8 mouse cellular contexts compared by ENCODE assay signal in genomic region chr9:100581543-100582492, GRCm38 (mm10). TPM values are rescaled to one million over a fixed set of nuclear protein-coding genes. Genes with fewer than 3 reads are reported as not detected.
A peak's percentile ranks its signal among the peaks of the same experiment; 100 is the strongest.
DNase-seq lines count a peak whose midpoint lies in the region; ATAC-seq and TF ChIP-seq lines count a peak whose summit lies in the region.

No protein-coding gene starts in this region.

- WGBS in liver, embryonic 11.5 days: 66% methylated on average over 13 of the region's 13 CpGs
- WGBS in embryonic facial prominence, embryonic 14.5 days: 31% methylated on average over 13 of the region's 13 CpGs
- WGBS in hindbrain, embryonic 13.5 days: 27% methylated on average over 13 of the region's 13 CpGs
- WGBS in limb, embryonic 15.5 days: 35% methylated on average over 13 of the region's 13 CpGs
- WGBS in stomach, postnatal 0 days: 46% methylated on average over 13 of the region's 13 CpGs

- H3K27ac ChIP-seq in liver, embryonic 11.5 days (ENCODE audit: low read depth, low read length): no peak overlapping the region
- 0 out of 2 replicates have a peak overlapping the region, but pooled peaks have one; percentile 23 for H3K27ac ChIP-seq in embryonic facial prominence, embryonic 14.5 days (replicated peaks; ENCODE audit: low read depth, low read length)
- peak overlapping the region; percentile 72 for H3K27ac ChIP-seq in hindbrain, embryonic 13.5 days
- 0 out of 2 replicates have a peak overlapping the region, but pooled peaks have one; percentile 1 for H3K27ac ChIP-seq in limb, embryonic 15.5 days
- no peak overlapping the region for H3K27ac ChIP-seq in stomach, postnatal 0 days (replicated peaks)

- no peak overlapping the region for H3K9ac ChIP-seq in liver, embryonic 11.5 days (ENCODE audit: low read depth, low read length)
- H3K9ac ChIP-seq in embryonic facial prominence, embryonic 14.5 days (ENCODE audit: low read depth, low read length): no peak overlapping the region
- no peak overlapping the region for H3K9ac ChIP-seq in hindbrain, embryonic 13.5 days
- no peak overlapping the region for H3K9ac ChIP-seq in limb, embryonic 15.5 days
- H3K9ac ChIP-seq in stomach, postnatal 0 days (ENCODE audit: low read length): no peak overlapping the region

- peak; percentile 17 for DNase-seq in liver
- no peak for DNase-seq in liver, embryonic 11.5 days (ENCODE audit: low spot score)
- peak; percentile 89 for DNase-seq in embryonic facial prominence, embryonic 14.5 days (ENCODE audit: low spot score)
- peak; percentile 86 for DNase-seq in stomach, postnatal 0 days (ENCODE audit: low spot score)
- no peak for DNase-seq in natural killer cell, adult 2 months (ENCODE audit: low spot score in 2 of 2)
- DNase-seq in urinary bladder, postnatal 10 days (ENCODE audit: low spot score): no peak

- ATAC-seq in liver, embryonic 11.5 days (replicated peaks; ENCODE audit: low FRiP score): no peak
- peak; percentile 91 for ATAC-seq in embryonic facial prominence, embryonic 14.5 days (ENCODE audit: low read depth)
- ATAC-seq in hindbrain, embryonic 13.5 days (ENCODE audit: low FRiP score): 0 out of 2 replicates have a peak, but pooled peaks have one; percentile 24
- ATAC-seq in limb, embryonic 15.5 days (ENCODE audit: insufficient number of reproducible peaks, low FRiP score, low TSS enrichment, low read depth): peak; percentile 44; the same call in 1 of the 2 replicates
- peak; percentile 66; the same call in 1 of the 2 replicates for ATAC-seq in stomach, postnatal 0 days (ENCODE audit: low FRiP score, low TSS enrichment)

- TF ChIP-seq EP300 in stomach, postnatal 0 days (optimal IDR thresholded peaks at IDR 0.05): no peak

- no peaks in the 10 kb centered on the region for H3K27me3 ChIP-seq in liver, embryonic 11.5 days (replicated peaks; ENCODE audit: control insufficient read depth, insufficient read depth, low read length)
- no peaks in the 10 kb centered on the region for H3K27me3 ChIP-seq in embryonic facial prominence, embryonic 14.5 days (replicated peaks; ENCODE audit: control insufficient read depth, insufficient read depth, low read length)
- H3K27me3 ChIP-seq in hindbrain, embryonic 13.5 days: no peaks in the 10 kb centered on the region
- H3K27me3 ChIP-seq in limb, embryonic 15.5 days: no peaks in the 10 kb centered on the region
- no peaks in the 10 kb centered on the region for H3K27me3 ChIP-seq in stomach, postnatal 0 days (ENCODE audit: control insufficient read depth, insufficient read depth, low read length)

- H3K4me1 ChIP-seq in liver, embryonic 11.5 days (replicated peaks; ENCODE audit: control insufficient read depth, insufficient read depth, low read length): peaks cover 7% of the 10 kb centered on the region
- peaks cover 7% of the 10 kb centered on the region; the same call in 1 of the 2 replicates for H3K4me1 ChIP-seq in embryonic facial prominence, embryonic 14.5 days (ENCODE audit: control insufficient read depth, insufficient read depth, low read length)
- H3K4me1 ChIP-seq in hindbrain, embryonic 13.5 days (replicated peaks): peaks cover 19% of the 10 kb centered on the region
- H3K4me1 ChIP-seq in limb, embryonic 15.5 days: peaks cover 5% of the 10 kb centered on the region; the same call in 1 of the 2 replicates
- no peaks in the 10 kb centered on the region for H3K4me1 ChIP-seq in stomach, postnatal 0 days (replicated peaks; ENCODE audit: control insufficient read depth, insufficient read depth)

- no peak overlapping the region for H3K4me2 ChIP-seq in liver, embryonic 11.5 days
- no peak overlapping the region for H3K4me2 ChIP-seq in embryonic facial prominence, embryonic 14.5 days (ENCODE audit: low read depth, low read length)
- no peak overlapping the region for H3K4me2 ChIP-seq in hindbrain, embryonic 13.5 days
- no peak overlapping the region for H3K4me2 ChIP-seq in limb, embryonic 15.5 days
- H3K4me2 ChIP-seq in stomach, postnatal 0 days (replicated peaks; ENCODE audit: low read depth): no peak overlapping the region

- TF ChIP-seq CTCF in stomach, postnatal 0 days (IDR thresholded peaks at IDR 0.05; ENCODE audit: low read depth): no peak

- no peaks in the 10 kb centered on the region for H3K36me3 ChIP-seq in liver, embryonic 11.5 days (ENCODE audit: control insufficient read depth, insufficient read depth, low read length)
- H3K36me3 ChIP-seq in embryonic facial prominence, embryonic 14.5 days (ENCODE audit: control insufficient read depth, insufficient read depth, low read length): no peaks in the 10 kb centered on the region
- no peaks in the 10 kb centered on the region for H3K36me3 ChIP-seq in hindbrain, embryonic 13.5 days
- H3K36me3 ChIP-seq in limb, embryonic 15.5 days: no peaks in the 10 kb centered on the region
- H3K36me3 ChIP-seq in stomach, postnatal 0 days (ENCODE audit: control insufficient read depth, insufficient read depth, low read length): no peaks in the 10 kb centered on the region

- H3K4me3 ChIP-seq in liver, embryonic 11.5 days (ENCODE audit: low read depth, low read length): no peak overlapping the region
- H3K4me3 ChIP-seq in embryonic facial prominence, embryonic 14.5 days (ENCODE audit: low read depth, low read length): no peak overlapping the region
- H3K4me3 ChIP-seq in hindbrain, embryonic 13.5 days: no peak overlapping the region
- H3K4me3 ChIP-seq in limb, embryonic 15.5 days: no peak overlapping the region
- no peak overlapping the region for H3K4me3 ChIP-seq in stomach, postnatal 0 days (ENCODE audit: low read depth, low read length)

- no peaks in the 10 kb centered on the region for H3K9me3 ChIP-seq in liver, embryonic 11.5 days (ENCODE audit: control insufficient read depth, low read length)
- H3K9me3 ChIP-seq in embryonic facial prominence, embryonic 14.5 days (ENCODE audit: control insufficient read depth, low read length): no peaks in the 10 kb centered on the region
- no peaks in the 10 kb centered on the region for H3K9me3 ChIP-seq in hindbrain, embryonic 13.5 days
- no peaks in the 10 kb centered on the region for H3K9me3 ChIP-seq in limb, embryonic 15.5 days
- no peaks in the 10 kb centered on the region for H3K9me3 ChIP-seq in stomach, postnatal 0 days (ENCODE audit: control insufficient read depth, low read length)

RNA-seq across cellular contexts. Expression of gene Slc35g2, which starts 10.9 kb away (rescaled TPM):
- polyA plus RNA-seq in liver, embryonic 11.5 days (2014; fragmentation: Nextera tagmentation; extraction: Ambion mirVana): 2.4 and 4.1 TPM in 2 replicates
- 6.2 and 6.3 TPM in 2 replicates for polyA plus RNA-seq in embryonic facial prominence, embryonic 14.5 days (2014; fragmentation: Nextera tagmentation; extraction: Ambion mirVana)
- polyA plus RNA-seq in hindbrain, embryonic 13.5 days (2015; fragmentation: Nextera tagmentation; extraction: Ambion mirVana): 15.4 and 16.6 TPM in 2 replicates
- 2.6 and 3.1 TPM in 2 replicates for polyA plus RNA-seq in limb, embryonic 15.5 days (2015; fragmentation: Nextera tagmentation; extraction: Ambion mirVana)
- polyA plus RNA-seq in stomach, postnatal 0 days (2015; fragmentation: Nextera tagmentation; extraction: Ambion mirVana): 6.9 and 7.7 TPM in 2 replicates

RNA-seq across cellular contexts. Expression of gene Stag1, which starts 15.8 kb away (rescaled TPM):
- polyA plus RNA-seq in liver, embryonic 11.5 days (2014; fragmentation: Nextera tagmentation; extraction: Ambion mirVana): 32.3 and 39.4 TPM in 2 replicates
- polyA plus RNA-seq in embryonic facial prominence, embryonic 14.5 days (2014; fragmentation: Nextera tagmentation; extraction: Ambion mirVana): 40.9 and 41.9 TPM in 2 replicates
- 42.8 and 44.7 TPM in 2 replicates for polyA plus RNA-seq in hindbrain, embryonic 13.5 days (2015; fragmentation: Nextera tagmentation; extraction: Ambion mirVana)
- 37.9 and 46.2 TPM in 2 replicates for polyA plus RNA-seq in limb, embryonic 15.5 days (2015; fragmentation: Nextera tagmentation; extraction: Ambion mirVana)
- polyA plus RNA-seq in stomach, postnatal 0 days (2015; fragmentation: Nextera tagmentation; extraction: Ambion mirVana): 15.7 and 25.0 TPM in 2 replicates

RNA-seq across cellular contexts. Expression of gene Nck1, which starts 35.9 kb away (rescaled TPM):
- polyA plus RNA-seq in liver, embryonic 11.5 days (2014; fragmentation: Nextera tagmentation; extraction: Ambion mirVana): 51.6 and 51.9 TPM in 2 replicates
- polyA plus RNA-seq in embryonic facial prominence, embryonic 14.5 days (2014; fragmentation: Nextera tagmentation; extraction: Ambion mirVana): 70.1 and 78.7 TPM in 2 replicates
- 64.3 and 66.5 TPM in 2 replicates for polyA plus RNA-seq in hindbrain, embryonic 13.5 days (2015; fragmentation: Nextera tagmentation; extraction: Ambion mirVana)
- polyA plus RNA-seq in limb, embryonic 15.5 days (2015; fragmentation: Nextera tagmentation; extraction: Ambion mirVana): 70.8 and 71.6 TPM in 2 replicates
- 44.7 and 46.6 TPM in 2 replicates for polyA plus RNA-seq in stomach, postnatal 0 days (2015; fragmentation: Nextera tagmentation; extraction: Ambion mirVana)

Comparison
In these comparisons a context has a peak if more than half of its experiments do, and no peak if none do; other contexts are left out.
1. DNase-seq: peak in liver (single experiment), embryonic facial prominence, embryonic 14.5 days (single experiment) and stomach, postnatal 0 days (single experiment); none in liver, embryonic 11.5 days (single experiment), natural killer cell, adult 2 months (0 of 2) and urinary bladder, postnatal 10 days (single experiment).
2. H3K27ac ChIP-seq: peak in embryonic facial prominence, embryonic 14.5 days (single experiment), hindbrain, embryonic 13.5 days (single experiment) and limb, embryonic 15.5 days (single experiment); none in liver, embryonic 11.5 days (single experiment) and stomach, postnatal 0 days (single experiment).